ENCODE assay signal across 16 mouse cellular contexts in genomic region chr13:108692883-108693550, GRCm38 (mm10).
DNase-seq lines count a peak whose midpoint lies in the region; ATAC-seq lines count a peak whose summit lies in the region.
"Had no signal": no experiment of that assay in that cellular context is flagged by ENCODE, and none has a peak within 500 bp of the region (broad histone marks: within the 10 kb centered on the region; RNA-seq: fewer than 3 reads in every experiment).

No protein-coding gene starts in this region.

- H3K4me3 ChIP-seq in midbrain, embryonic 15.5 days: no peak overlapping the region
- H3K4me3 ChIP-seq: left cerebral cortex, adult 2 months; limb, embryonic 13.5 days; megakaryocyte, embryonic 14.5 days had no signal

- WGBS in midbrain, embryonic 15.5 days: 87% methylated on average over 12 of the region's 12 CpGs

- H3K36me3 ChIP-seq in midbrain, embryonic 15.5 days (replicated peaks): no peaks in the 10 kb centered on the region
- H3K36me3 ChIP-seq: limb, embryonic 13.5 days had no signal

- H3K9ac ChIP-seq in midbrain, embryonic 15.5 days: no peak overlapping the region
- H3K9ac ChIP-seq: limb, embryonic 13.5 days; liver, embryonic 14.5 days had no signal

- H3K9me3 ChIP-seq in midbrain, embryonic 15.5 days: no peaks in the 10 kb centered on the region
- H3K9me3 ChIP-seq: limb, embryonic 13.5 days; megakaryocyte, embryonic 14.5 days had no signal

- no peaks in the 10 kb centered on the region for H3K27me3 ChIP-seq in midbrain, embryonic 15.5 days (replicated peaks)
- H3K27me3 ChIP-seq: CH12.LX; limb, embryonic 13.5 days had no signal

- H3K4me2 ChIP-seq in midbrain, embryonic 15.5 days: no peak overlapping the region
- H3K4me2 ChIP-seq: limb, embryonic 13.5 days had no signal

- ATAC-seq in activated CD4-positive, CD25-positive, alpha-beta regulatory T cell, adult 4 months: no peak
- no peak for ATAC-seq in midbrain, embryonic 15.5 days (replicated peaks)

- no peaks in the 10 kb centered on the region for H3K4me1 ChIP-seq in midbrain, embryonic 15.5 days
- H3K4me1 ChIP-seq: limb, embryonic 13.5 days; megakaryocyte, embryonic 14.5 days had no signal

- H3K27ac ChIP-seq in midbrain, embryonic 15.5 days: no peak overlapping the region
- H3K27ac ChIP-seq: left cerebral cortex, adult 2 months; limb, embryonic 13.5 days; liver, embryonic 14.5 days had no signal

- peak; percentile 7 to 56 for DNase-seq in adrenal gland, adult (ENCODE audit: inconsistent age in 2 of 2, low spot score in 1 of 2)
- no peak for DNase-seq in adrenal gland, postnatal 10 days
- DNase-seq in 3134 (ENCODE audit: extremely low read depth, insufficient read length, low spot score): peak; percentile 21
- peak; percentile 12 to 46 for DNase-seq in frontal cortex, adult 2 months (ENCODE audit: extremely low spot score in 1 of 2, low spot score in 1 of 2)
- DNase-seq in layer of hippocampus, postnatal 14 days (ENCODE audit: low spot score in 2 of 2): peak; percentile 52 to 70
- DNase-seq in cerebellum, adult 9-10 months: no peak
- DNase-seq: cerebellum, adult 2 months; gastrocnemius, postnatal 25 days; thymus, postnatal 36 days had no signal

Comparison
In these comparisons a context has a peak if more than half of its experiments do, and no peak if none do; other contexts are left out.
1. DNase-seq: peak in adrenal gland, adult (2 of 2), 3134 (single experiment), frontal cortex, adult 2 months (2 of 2) and layer of hippocampus, postnatal 14 days (2 of 2); none in adrenal gland, postnatal 10 days (single experiment) and cerebellum, adult 9-10 months (single experiment).